ENCODE assay signal across 8 mouse cellular contexts in the genomic region with DNA sequence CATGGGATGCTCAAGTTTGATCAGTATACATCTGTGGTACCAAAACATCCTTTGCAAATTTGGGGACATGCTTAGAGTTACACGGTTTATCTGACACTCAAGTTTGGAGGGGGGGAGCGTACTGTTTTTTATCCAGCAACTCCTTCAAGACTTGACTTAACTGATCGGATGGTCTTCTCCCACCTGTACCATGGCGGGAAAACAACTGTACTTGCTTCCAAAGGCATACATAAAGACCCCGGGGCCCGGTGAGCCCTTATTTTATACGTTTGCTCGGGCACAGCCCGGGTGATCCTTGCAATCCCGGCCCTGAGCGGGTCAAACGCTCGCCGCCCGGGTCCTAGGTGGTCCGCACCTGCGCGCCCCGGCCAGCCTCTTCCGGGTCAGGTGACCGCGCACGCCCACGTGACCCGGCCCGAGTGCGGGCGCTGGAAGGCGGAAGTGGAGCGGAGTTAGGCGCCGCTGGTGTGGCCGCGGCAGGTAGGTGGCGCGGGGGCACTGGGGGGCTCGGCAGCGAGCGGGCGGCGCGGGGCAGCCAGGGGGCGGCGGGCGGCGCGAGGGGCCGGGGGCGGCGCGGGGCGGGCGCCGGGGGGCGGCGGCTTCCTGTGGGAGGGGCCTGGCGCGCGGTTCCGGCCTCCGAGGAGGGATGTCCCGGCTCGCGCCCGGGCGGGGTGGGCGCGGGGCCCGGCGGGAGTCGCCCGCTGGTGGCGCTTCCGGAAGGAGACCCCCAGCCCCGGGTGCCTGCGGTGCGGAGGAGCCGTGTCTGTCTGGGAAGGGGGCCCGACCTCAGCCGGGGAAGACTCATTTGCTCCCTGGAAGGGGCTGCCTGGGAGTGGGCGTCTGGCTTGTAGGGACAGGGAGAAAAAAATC. TPM values are rescaled to one million over a fixed set of nuclear protein-coding genes. Genes with fewer than 3 reads are reported as not detected.
DNase-seq lines count a peak whose midpoint lies in the region; ATAC-seq lines count a peak whose summit lies in the region.

A gene (plus strand): TSS at position 404 of the 870 bp plus-strand sequence.

- H3K4me3 ChIP-seq in intestine, embryonic 14.5 days (ENCODE audit: low read depth, low read length) = peak within 1 kb of the TSS; percentile 74

- intact Hi-C loops in gastrocnemius, postnatal 36 days (cut with DNase I) = no loop called here
- intact Hi-C loops in left cerebral cortex, postnatal 10 days (cut with DNase I) = no loop called here

- H3K27ac ChIP-seq in intestine, embryonic 14.5 days (ENCODE audit: low read depth) = peak within 1 kb of the TSS; percentile 79

- WGBS in intestine, embryonic 14.5 days = under 1% methylated on average over 67 of the region's 81 CpGs

- peak; percentile 91 for ATAC-seq in intestine, embryonic 14.5 days (replicated peaks; ENCODE audit: low FRiP score, low TSS enrichment, low read depth)
- peak; percentile 62 for ATAC-seq in megakaryocyte progenitor cell, adult 5-6 weeks (replicated peaks; ENCODE audit: poor library complexity)

- peak within 1 kb of the TSS; percentile 53 for H3K4me2 ChIP-seq in intestine, embryonic 14.5 days (ENCODE audit: low read length)

- no peaks in the 10 kb centered on the region for H3K27me3 ChIP-seq in intestine, embryonic 14.5 days (replicated peaks; ENCODE audit: control insufficient read depth, insufficient read depth, low read length)

- peak within 1 kb of the TSS; percentile 80 for H3K9ac ChIP-seq in intestine, embryonic 14.5 days (ENCODE audit: low read length)

- DNase-seq in adipocyte (ENCODE audit: low spot score) = peak; percentile 70
- peak; percentile 92 for DNase-seq in embryo, embryonic 11 days
- peak; percentile 54 to 65 for DNase-seq in gastrocnemius, postnatal 36 days
- DNase-seq in intestine, embryonic 14.5 days (ENCODE audit: low spot score) = peak; percentile 92
- DNase-seq in left cerebral cortex, postnatal 10 days (ENCODE audit: extremely low spot score in 1 of 2, low spot score in 2 of 2) = peak; percentile 25 to 88
- DNase-seq in right cerebral cortex, postnatal 10 days (ENCODE audit: low spot score in 2 of 2) = peak; percentile 80 to 84
- DNase-seq in urinary bladder, postnatal 36 days (ENCODE audit: low spot score in 2 of 2) = peak; percentile 71 to 74

- H3K9me3 ChIP-seq in intestine, embryonic 14.5 days (ENCODE audit: control insufficient read depth, low read length) = no peaks in the 10 kb centered on the region

- no peaks in the 10 kb centered on the region for H3K36me3 ChIP-seq in intestine, embryonic 14.5 days (ENCODE audit: control insufficient read depth, insufficient read depth, low read length)

- H3K4me1 ChIP-seq in intestine, embryonic 14.5 days (replicated peaks; ENCODE audit: control insufficient read depth, insufficient read depth, low read length) = peaks cover 15% of the 10 kb centered on the region

RNA-seq across cellular contexts. Expression of the gene that starts here (rescaled TPM):
- total RNA-seq in gastrocnemius, postnatal 36 days (2021) = 10 to 100 TPM; 13.1 to 17.1 TPM
- 40.4 and 43.6 TPM in 2 replicates for polyA plus RNA-seq in intestine, embryonic 14.5 days (2014; fragmentation: Nextera tagmentation; extraction: Ambion mirVana)
- 10 to 100 TPM; 34.8 to 36.1 TPM for total RNA-seq in left cerebral cortex, postnatal 10 days (2021)
- total RNA-seq in megakaryocyte progenitor cell, adult 5-6 weeks (2015) = 31.8 and 41.3 TPM in 2 replicates
- total RNA-seq in megakaryocyte progenitor cell, adult 5-6 weeks (2017) = 52.3 and 54.7 TPM in 2 replicates

Comparison
In these comparisons a context has a peak if more than half of its experiments do, and no peak if none do; other contexts are left out.
1. Peak in every context shown above with its lines: DNase-seq, ATAC-seq, H3K4me3 ChIP-seq and H3K27ac ChIP-seq.